Mouse (Mus musculus) liver, postnatal 0 days (tissue): ENCODE results near the gene D130043K22Rik.

ENCODE experiments used
- CTCF ChIP-seq: sonication (generic); IDR thresholded peaks from 2 replicates; pipeline ENCODE4 v1.5.1; 2016; ENCODE audit warnings: antibody characterized with exemption, low read depth
- EP300 ChIP-seq: IDR thresholded peaks from 2 replicates; pipeline ENCODE4 v1.6.1; 2016; ENCODE audit warnings: antibody characterized with exemption, low read depth, mild to moderate bottlenecking

DNA sequence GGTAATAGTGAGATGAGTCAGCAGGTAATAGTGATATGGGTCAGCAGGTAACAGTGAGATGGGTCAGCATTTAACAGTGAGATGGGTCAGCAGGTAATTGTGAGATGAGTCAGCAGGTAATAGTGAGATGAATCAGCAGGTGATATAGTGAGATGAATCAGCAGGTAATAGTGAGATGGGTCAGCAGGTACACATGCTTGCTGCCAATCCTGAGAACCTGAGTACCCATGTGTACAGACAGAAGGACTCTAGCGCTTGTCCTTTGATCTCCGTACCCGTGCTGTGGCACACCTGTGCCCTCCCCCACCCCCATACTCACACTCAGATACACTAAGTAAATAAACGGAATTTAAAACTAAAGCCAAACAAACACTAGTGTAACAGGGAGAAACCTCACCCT, 70.0 kb downstream of the D130043K22Rik start:
- TF ChIP-seq EP300 (no peak), CTCF (no peak)
